Mouse (Mus musculus) kidney, postnatal 10 days (tissue): ENCODE data around the gene Onecut3.

Experiments
- DNase-seq: peaks from one replicate; pipeline ENCODE4 v3.0.0; 2021; ENCODE audit warnings: mixed read lengths

Gene Onecut3

GRCm38 (mm10) chr10:80504724-80505123 is 10.1 kb downstream of the Onecut3 start:
- no peak for DNase-seq

- DNase-seq = peak; percentile 83
Measured at GRCm38 (mm10) chr10:80506222-80506621, 11.6 kb downstream of the Onecut3 start.

- DNase-seq = peak; percentile 92
Measured at GRCm38 (mm10) chr10:80509412-80510272, 15.0 kb downstream of the Onecut3 start.

- no peak for DNase-seq
Measured at GRCm38 (mm10) chr10:80510273-80510660, 15.6 kb downstream of the Onecut3 start.

GRCm38 (mm10) chr10:80513739-80514138 is 19.1 kb downstream of the Onecut3 start:
- DNase-seq = no peak

GRCm38 (mm10) chr10:80519287-80519686 is 24.7 kb downstream of the Onecut3 start:
- DNase-seq = no peak

GRCm38 (mm10) chr10:80523299-80523698 is 28.7 kb downstream of the Onecut3 start:
- DNase-seq = no peak

- peak; percentile 37 for DNase-seq
Measured at GRCm38 (mm10) chr10:80526172-80526571, 31.5 kb downstream of the Onecut3 start.

- DNase-seq = no peak
Measured at GRCm38 (mm10) chr10:80532783-80533182, 38.1 kb downstream of the Onecut3 start.

- peak; percentile 51 for DNase-seq
Measured at GRCm38 (mm10) chr10:80533704-80534103, 39.1 kb downstream of the Onecut3 start.

GRCm38 (mm10) chr10:80535071-80535470 is 40.4 kb downstream of the Onecut3 start:
- no peak for DNase-seq

GRCm38 (mm10) chr10:80535711-80536110 is 41.1 kb downstream of the Onecut3 start:
- DNase-seq = no peak

- no peak for DNase-seq
Measured at GRCm38 (mm10) chr10:80538180-80538579, 43.5 kb downstream of the Onecut3 start.

GRCm38 (mm10) chr10:80538710-80539394 is 44.2 kb downstream of the Onecut3 start, which contains the start of gene Atp8b3:
Atp8b3 (minus strand) TSS chr10:80539124.
- DNase-seq = peak; percentile 89

- no peak for DNase-seq
Measured at GRCm38 (mm10) chr10:80539493-80539892, 44.9 kb downstream of the Onecut3 start.

- DNase-seq = no peak
Measured at GRCm38 (mm10) chr10:80543873-80544272, 49.2 kb downstream of the Onecut3 start.

GRCm38 (mm10) chr10:80545590-80545989 is 51.0 kb downstream of the Onecut3 start:
- DNase-seq = no peak

GRCm38 (mm10) chr10:80546945-80547344 is 52.3 kb downstream of the Onecut3 start:
- no peak for DNase-seq

- DNase-seq = no peak
Measured at GRCm38 (mm10) chr10:80547539-80547938, 52.9 kb downstream of the Onecut3 start.

- DNase-seq = peak; percentile 82
Measured at GRCm38 (mm10) chr10:80548428-80549006, 53.9 kb downstream of the Onecut3 start.

- no peak for DNase-seq
Measured at GRCm38 (mm10) chr10:80549279-80549678, 54.6 kb downstream of the Onecut3 start.

- DNase-seq = no peak
Measured at GRCm38 (mm10) chr10:80552364-80552763, 57.7 kb downstream of the Onecut3 start.

- no peak for DNase-seq
Measured at GRCm38 (mm10) chr10:80553575-80553974, 58.9 kb downstream of the Onecut3 start.

- DNase-seq = no peak
Measured at GRCm38 (mm10) chr10:80553997-80554396, 59.4 kb downstream of the Onecut3 start.
